Comparison of ENCODE assay signal across 17 mouse cellular contexts in the genomic region with DNA sequence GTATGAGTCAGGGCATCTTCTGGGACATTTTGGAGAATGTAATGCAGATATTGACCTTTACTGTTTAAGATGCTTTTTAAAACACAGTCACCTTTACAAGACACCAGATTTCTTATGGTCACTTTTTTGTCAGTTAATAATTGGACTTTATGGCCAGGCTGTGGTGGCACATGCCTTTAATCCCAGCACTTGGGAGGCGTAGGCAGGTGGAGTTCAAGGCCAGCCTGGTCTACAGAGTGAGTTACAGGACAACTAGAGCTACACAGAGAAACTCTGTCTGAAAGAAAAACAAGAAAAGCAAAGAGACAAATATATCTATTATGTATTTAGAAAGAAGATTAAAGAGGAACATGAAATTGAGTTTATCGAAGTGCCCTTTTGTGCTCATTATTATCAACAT.
"Had no signal": no experiment of that assay in that cellular context is flagged by ENCODE, and none has a peak within 500 bp of the region (broad histone marks: within the 10 kb centered on the region; RNA-seq: fewer than 3 reads in every experiment).

No protein-coding gene starts in this region.

- H3K9me3 ChIP-seq: neural tube, embryonic 12.5 days; neural tube, embryonic 13.5 days; neural tube, embryonic 15.5 days; stomach, embryonic 15.5 days had no signal

- H3K27me3 ChIP-seq: stomach, embryonic 15.5 days had no signal

- H3K36me3 ChIP-seq: neural tube, embryonic 12.5 days; neural tube, embryonic 13.5 days; neural tube, embryonic 15.5 days; stomach, embryonic 15.5 days had no signal

- H3K4me3 ChIP-seq: neural tube, embryonic 12.5 days; neural tube, embryonic 13.5 days; neural tube, embryonic 15.5 days; stomach, embryonic 15.5 days had no signal

- DNase-seq: retina, postnatal 1 day; right cerebral cortex, adult 18-20 months; right cerebral cortex, postnatal 14 days; right cerebral cortex, postnatal 25 days; right cerebral cortex, postnatal 4 days; spleen, adult 18-20 months; thymus, adult 18-20 months; thymus, adult 2 months; thymus, postnatal 14 days; thymus, postnatal 25 days; thymus, postnatal 36 days; thymus, postnatal 4 days had no signal

- H3K27ac ChIP-seq: neural tube, embryonic 12.5 days; neural tube, embryonic 13.5 days; neural tube, embryonic 15.5 days; stomach, embryonic 15.5 days; stomach, postnatal 0 days had no signal

- H3K4me1 ChIP-seq: stomach, embryonic 15.5 days had no signal
